Mouse (Mus musculus) myocyte (in vitro differentiated cells): ENCODE measurements around the gene Ppp1r37. TPM values are rescaled to one million over a fixed set of nuclear protein-coding genes. Genes with fewer than 3 reads are reported as not detected.

ENCODE experiments used
- H3K27me3 ChIP-seq: one replicate; pipeline ENCODE4 v1.6.1; 2011; ENCODE audit not compliant: control insufficient read depth, insufficient read depth, insufficient read length
- H3K36me3 ChIP-seq: one replicate; pipeline ENCODE4 v1.6.1; 2011; ENCODE audit not compliant: control insufficient read depth, insufficient read depth
- H3K4me2 ChIP-seq: one replicate; pipeline ENCODE4 v1.6.1; 2011; ENCODE audit warnings: low read depth, control low read depth
- H3K4me3 ChIP-seq: one replicate; pipeline ENCODE4 v1.5.1; 2011; ENCODE audit warnings: mild to moderate bottlenecking, control low read depth, moderate library complexity
- H3K79me2 ChIP-seq: one replicate; pipeline ENCODE4 v1.6.1; 2011; ENCODE audit not compliant: control insufficient read depth, insufficient read depth
- H3ac ChIP-seq: one replicate; pipeline ENCODE4 v1.6.1; 2011; ENCODE audit not compliant: control insufficient read depth, insufficient read length
- CEBPB ChIP-seq: IDR thresholded peaks from 2 replicates; pipeline ENCODE4 v1.6.1; 2011; ENCODE audit warnings: mild to moderate bottlenecking, moderate library complexity; ENCODE audit not compliant: poor library complexity, insufficient read depth, severe bottlenecking
- E2F4 ChIP-seq: IDR thresholded peaks from one replicate; pipeline ENCODE4 v1.6.1; 2011; ENCODE audit warnings: mild to moderate bottlenecking, control low read depth, moderate library complexity; ENCODE audit not compliant: insufficient read depth
- MAX ChIP-seq: IDR thresholded peaks from one replicate; pipeline ENCODE4 v1.6.1; 2011; ENCODE audit warnings: low read depth, mild to moderate bottlenecking, control low read depth
- MYOD1 ChIP-seq, 3 experiments: IDR thresholded peaks; one replicate each; pipeline ENCODE4 v1.6.1; 2011; ENCODE audit warnings: control low read depth in 2 of 3, low read depth in 2 of 3, mild to moderate bottlenecking in 2 of 3, moderate library complexity in 1 of 3; ENCODE audit not compliant: insufficient read length in 2 of 3, control insufficient read depth in 1 of 3
- MYOG ChIP-seq, 3 experiments: IDR thresholded peaks; one replicate each; pipeline ENCODE4 v1.6.1; 2011; ENCODE audit warnings: control low read depth in 2 of 3, low read depth in 2 of 3, mild to moderate bottlenecking in 2 of 3; ENCODE audit not compliant: insufficient read length in 2 of 3, control insufficient read depth in 1 of 3, insufficient read depth in 1 of 3
- POLR2A ChIP-seq: IDR thresholded peaks from one replicate; pipeline ENCODE4 v1.6.1; 2011; ENCODE audit warnings: low read depth, mild to moderate bottlenecking, control low read depth, moderate library complexity; ENCODE audit not compliant: insufficient read length
- POLR2AphosphoS2 ChIP-seq: IDR thresholded peaks from one replicate; pipeline ENCODE4 v1.6.1; 2011; ENCODE audit warnings: low read depth, control low read depth; ENCODE audit not compliant: insufficient read length
- REST ChIP-seq: IDR thresholded peaks from one replicate; pipeline ENCODE4 v1.6.1; 2011; ENCODE audit warnings: mild to moderate bottlenecking, control low read depth, moderate library complexity; ENCODE audit not compliant: insufficient read depth, insufficient read length
- SRF ChIP-seq: IDR thresholded peaks from one replicate; pipeline ENCODE4 v1.6.1; 2011; ENCODE audit warnings: low read depth; ENCODE audit not compliant: control insufficient read depth, insufficient read length
- TCF12 ChIP-seq: IDR thresholded peaks from one replicate; pipeline ENCODE4 v1.6.1; 2011; ENCODE audit warnings: mild to moderate bottlenecking, control low read depth; ENCODE audit not compliant: poor library complexity, insufficient read depth, severe bottlenecking
- TCF3 ChIP-seq: IDR thresholded peaks from one replicate; pipeline ENCODE4 v1.6.1; 2011; ENCODE audit warnings: low read depth, control low read depth; ENCODE audit not compliant: insufficient read length
- USF1 ChIP-seq: IDR thresholded peaks from one replicate; pipeline ENCODE4 v1.6.1; 2011; ENCODE audit warnings: low read depth, mild to moderate bottlenecking, control low read depth, moderate library complexity
- polyA plus RNA-seq: library from polyadenylated mRNA; unstranded; fragments of >200 nt; fragmentation: generic; extraction: Trizol; gene quantifications from one replicate; pipeline ENCODE4 v1.2.1, GENCODE M21; 2012; ENCODE audit warnings: missing spikeins

Gene Ppp1r37
- polyA plus RNA-seq, 1 experiment = 48.4 TPM

GRCm38 (mm10) chr7:19498326-19498725 lies 64.5 kb downstream of the Ppp1r37 start:
- no peak overlapping the region for H3ac ChIP-seq
- no peak overlapping the region for H3K4me3 ChIP-seq
- no peaks in the 10 kb centered on the region for H3K79me2 ChIP-seq
- H3K36me3 ChIP-seq = no peaks in the 10 kb centered on the region
- peaks cover 29% of the 10 kb centered on the region for H3K27me3 ChIP-seq
- no peak overlapping the region for H3K4me2 ChIP-seq
- TF ChIP-seq MYOG (IDR thresholded peaks at IDR 0.05; ENCODE audit: control insufficient read depth in 1 of 3, insufficient read depth in 1 of 3, insufficient read length in 2 of 3, low read depth in 2 of 3) (no peak), REST (no peak), CEBPB (no peak), POLR2A (no peak), MYOD1 (IDR thresholded peaks at IDR 0.05; ENCODE audit: control insufficient read depth in 1 of 3, insufficient read length in 2 of 3, low read depth in 2 of 3) (no peak), E2F4 (no peak), MAX (no peak), SRF (no peak), TCF12 (no peak), POLR2AphosphoS2 (no peak), TCF3 (no peak), USF1 (no peak)

- TF ChIP-seq SRF = no peak
- TF ChIP-seq REST = no peak
- TF ChIP-seq POLR2A = no peak
- no peak for TF ChIP-seq CEBPB
- TF ChIP-seq POLR2AphosphoS2 = no peak
- no peak for TF ChIP-seq MAX
- TF ChIP-seq USF1 = no peak
- no peak for TF ChIP-seq MYOG (IDR thresholded peaks at IDR 0.05; ENCODE audit: control insufficient read depth in 1 of 3, insufficient read depth in 1 of 3, insufficient read length in 2 of 3, low read depth in 2 of 3)
- TF ChIP-seq MYOD1 (IDR thresholded peaks at IDR 0.05; ENCODE audit: control insufficient read depth in 1 of 3, insufficient read length in 2 of 3, low read depth in 2 of 3) = no peak
- TF ChIP-seq TCF12 = no peak
- no peak for TF ChIP-seq E2F4
- TF ChIP-seq TCF3 = no peak
- Histone ChIP-seq H3K4me2 (no peak overlapping the region), H3K27me3 (peaks cover 47% of the 10 kb centered on the region), H3K36me3 (no peaks in the 10 kb centered on the region), H3ac (no peak overlapping the region), H3K4me3 (no peak overlapping the region), H3K79me2 (no peaks in the 10 kb centered on the region)
These were observed 66.7 kb downstream of the Ppp1r37 start for GRCm38 (mm10) chr7:19496214-19496555.

- H3K27me3 ChIP-seq = peaks cover 47% of the 10 kb centered on the region
- no peak for TF ChIP-seq CEBPB
- TF ChIP-seq MYOD1 (IDR thresholded peaks at IDR 0.05; ENCODE audit: control insufficient read depth in 1 of 3, insufficient read length in 2 of 3, low read depth in 2 of 3) = no peak
- no peak for TF ChIP-seq TCF3
- TF ChIP-seq POLR2AphosphoS2 = no peak
- no peak for TF ChIP-seq MYOG (IDR thresholded peaks at IDR 0.05; ENCODE audit: control insufficient read depth in 1 of 3, insufficient read depth in 1 of 3, insufficient read length in 2 of 3, low read depth in 2 of 3)
- no peak for TF ChIP-seq REST
- no peak for TF ChIP-seq E2F4
- no peak for TF ChIP-seq MAX
- no peak for TF ChIP-seq USF1
- no peak for TF ChIP-seq SRF
- no peak for TF ChIP-seq POLR2A
- TF ChIP-seq TCF12 = no peak
These were observed 67.2 kb downstream of the Ppp1r37 start for GRCm38 (mm10) chr7:19495521-19496213.

GRCm38 (mm10) chr7:19494751-19495474 lies 68.0 kb downstream of the Ppp1r37 start:
- Histone ChIP-seq H3ac (no peak overlapping the region), H3K4me3 (no peak overlapping the region), H3K36me3 (no peaks in the 10 kb centered on the region), H3K79me2 (no peaks in the 10 kb centered on the region), H3K27me3 (peaks cover 48% of the 10 kb centered on the region), H3K4me2 (no peak overlapping the region)
- TF ChIP-seq REST = no peak
- no peak for TF ChIP-seq POLR2AphosphoS2
- TF ChIP-seq E2F4 = no peak
- no peak for TF ChIP-seq TCF12
- no peak for TF ChIP-seq POLR2A
- no peak for TF ChIP-seq CEBPB
- no peak for TF ChIP-seq USF1

More at GRCm38 (mm10) chr7:19495521-19496213, 67.2 kb downstream of the Ppp1r37 start:
- H3K4me3 ChIP-seq = no peak overlapping the region
- no peaks in the 10 kb centered on the region for H3K36me3 ChIP-seq
- H3K4me2 ChIP-seq = no peak overlapping the region
- no peaks in the 10 kb centered on the region for H3K79me2 ChIP-seq
- no peak overlapping the region for H3ac ChIP-seq
